Mouse (Mus musculus): ENCODE results near the gene Tex36.

Tex36 gene

GRCm38 (mm10) chr7:133602058-133602457 lies at the start of gene Tex36:
Gene Tex36 (minus strand): TSS chr7:133602158.
- no peak for DNase-seq (ENCODE audit: low spot score in 2 of 2)

- no peak for DNase-seq (ENCODE audit: low spot score in 2 of 2)
Observed at GRCm38 (mm10) chr7:133645716-133646115, 43.8 kb upstream of the Tex36 start.

DNA sequence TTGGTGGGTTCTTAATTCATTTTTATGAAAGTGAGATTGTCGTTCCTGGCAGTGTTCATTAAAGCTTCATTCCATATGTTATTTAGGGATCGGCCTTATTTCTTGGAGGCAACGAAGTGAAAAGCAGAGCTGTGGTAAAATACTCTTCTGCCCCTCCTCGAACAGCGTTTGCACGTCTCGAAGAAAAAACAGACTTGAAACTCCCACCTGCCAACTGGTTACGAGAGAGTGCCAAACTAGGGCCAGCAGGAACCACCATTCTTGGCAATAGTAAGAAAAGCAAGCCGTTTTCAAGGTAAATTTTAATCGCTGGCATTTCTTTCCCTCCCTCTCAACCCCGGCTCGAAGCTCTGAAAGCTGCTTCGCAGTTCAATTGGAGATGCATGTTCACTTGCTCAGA lies 36.9 kb upstream of the Tex36 start:
- peak; percentile 19 to 46 for DNase-seq (ENCODE audit: low spot score in 2 of 2)

GRCm38 (mm10) chr7:133638306-133638705 lies 36.3 kb upstream of the Tex36 start:
- DNase-seq (ENCODE audit: low spot score in 2 of 2) = peak; percentile 12 to 16

DNA sequence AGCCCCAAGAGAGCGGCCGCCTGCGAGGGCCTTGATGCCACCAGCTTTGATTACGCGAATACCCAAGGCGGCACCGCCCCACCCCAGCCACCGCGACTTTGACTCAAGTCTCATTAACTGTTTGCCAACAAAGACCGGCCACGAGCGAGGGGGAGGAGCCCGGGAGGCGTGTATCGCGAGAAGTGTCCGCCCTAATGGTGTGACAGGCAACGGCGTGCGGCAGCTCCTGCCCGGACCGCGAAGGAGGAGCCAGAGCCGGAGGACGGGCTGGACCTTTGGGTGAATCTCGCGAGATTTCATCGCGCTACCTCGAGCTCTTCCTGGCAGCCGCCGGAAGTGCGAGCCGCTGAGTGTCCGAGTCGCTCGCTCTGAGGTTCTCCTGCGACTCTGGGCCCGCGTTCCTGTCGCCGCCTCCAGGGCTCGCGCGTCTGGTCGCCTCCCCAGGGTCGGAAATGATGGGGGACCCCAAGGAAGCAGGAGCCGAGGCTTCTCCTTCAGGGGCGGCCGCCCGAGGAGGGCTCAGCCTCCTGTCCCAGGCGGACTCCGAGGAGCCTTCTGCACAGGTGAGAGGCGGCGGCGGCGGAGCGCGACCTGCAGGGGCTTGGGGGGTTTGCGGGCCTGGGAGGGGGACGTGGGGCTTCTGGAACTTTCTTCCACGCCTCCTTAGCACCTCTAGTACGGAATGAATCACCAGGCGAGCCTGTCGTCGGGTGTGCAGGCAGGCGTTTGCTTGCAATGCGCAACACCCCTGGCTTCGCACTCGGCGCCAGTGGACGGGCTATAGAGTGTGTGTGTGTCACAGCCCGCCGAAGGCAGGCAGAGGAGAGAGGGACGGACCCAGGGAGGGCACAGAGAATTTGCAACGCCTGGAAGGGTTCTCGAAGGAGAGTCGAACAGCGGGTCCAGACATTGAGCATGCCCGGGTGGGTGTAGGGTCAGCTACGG lies 35.7 kb upstream of the Tex36 start, which contains the start of gene Edrf1:
TSS of gene Edrf1 (plus strand) at position 183 of the 945 bp plus-strand sequence.
- DNase-seq (ENCODE audit: low spot score in 2 of 2) = peak; percentile 94 to 97

- DNase-seq (ENCODE audit: low spot score in 2 of 2) = peak; percentile 81 to 84
Observed at GRCm38 (mm10) chr7:133636738-133637352, 34.9 kb upstream of the Tex36 start.

DNA sequence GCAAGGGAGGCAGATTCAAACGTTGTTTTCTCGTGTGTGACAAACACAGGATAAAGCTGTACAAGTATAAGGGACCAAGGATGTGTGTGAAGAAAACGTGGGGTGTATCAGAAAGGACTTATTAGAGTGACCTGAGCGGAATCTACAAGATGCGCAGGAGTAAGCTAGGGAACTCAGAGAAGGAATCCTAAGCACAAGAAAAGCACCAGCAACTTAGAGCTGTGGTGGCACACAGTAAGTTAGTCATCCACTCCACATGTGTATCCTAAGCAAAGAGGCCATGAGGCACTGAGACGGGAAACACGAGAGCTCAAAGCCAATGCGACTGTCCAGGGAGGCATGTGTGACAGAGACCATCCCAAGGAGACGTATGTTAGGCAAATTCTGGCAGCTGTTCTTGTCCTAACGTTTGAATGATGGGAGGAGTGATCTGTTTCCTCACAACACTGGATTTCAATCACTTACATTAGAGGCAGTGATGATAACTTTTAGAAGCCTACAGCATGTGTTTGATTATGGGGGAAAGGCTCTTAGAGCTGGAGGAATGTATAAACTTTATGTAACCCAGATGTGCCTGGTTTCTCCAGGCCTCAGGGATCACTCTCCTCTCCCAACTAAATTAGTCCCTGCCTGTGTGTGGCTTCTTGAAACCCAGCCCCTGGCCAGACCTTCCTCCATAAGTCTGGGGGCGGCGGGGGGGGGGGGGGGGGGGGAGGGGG lies 33.1 kb upstream of the Tex36 start:
- DNase-seq (ENCODE audit: low spot score in 2 of 2) = no peak

DNA sequence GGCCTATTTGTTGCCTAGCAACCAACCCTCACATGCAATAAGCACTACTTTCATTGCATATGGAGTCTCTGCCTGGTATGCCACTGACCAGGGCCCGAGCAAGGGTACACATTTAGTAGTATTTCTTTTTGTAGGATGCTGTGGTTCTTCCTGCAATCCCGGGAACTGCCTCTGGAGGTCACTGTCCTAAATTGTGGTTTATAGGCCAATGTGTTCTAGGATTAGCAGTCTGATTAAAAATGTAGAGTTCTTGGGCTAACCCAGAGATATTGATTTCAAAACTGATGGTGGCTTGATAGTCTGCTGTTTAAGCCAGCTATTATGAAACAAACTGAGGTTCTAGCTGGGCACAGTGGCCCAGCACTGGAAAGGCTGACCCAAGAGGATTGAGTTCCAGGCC lies 30.5 kb upstream of the Tex36 start:
- DNase-seq (ENCODE audit: low spot score in 2 of 2) = peak in 1 of 2 experiments; percentile 60

GRCm38 (mm10) chr7:133630821-133631220 lies 28.9 kb upstream of the Tex36 start:
- DNase-seq (ENCODE audit: low spot score in 2 of 2) = no peak

DNA sequence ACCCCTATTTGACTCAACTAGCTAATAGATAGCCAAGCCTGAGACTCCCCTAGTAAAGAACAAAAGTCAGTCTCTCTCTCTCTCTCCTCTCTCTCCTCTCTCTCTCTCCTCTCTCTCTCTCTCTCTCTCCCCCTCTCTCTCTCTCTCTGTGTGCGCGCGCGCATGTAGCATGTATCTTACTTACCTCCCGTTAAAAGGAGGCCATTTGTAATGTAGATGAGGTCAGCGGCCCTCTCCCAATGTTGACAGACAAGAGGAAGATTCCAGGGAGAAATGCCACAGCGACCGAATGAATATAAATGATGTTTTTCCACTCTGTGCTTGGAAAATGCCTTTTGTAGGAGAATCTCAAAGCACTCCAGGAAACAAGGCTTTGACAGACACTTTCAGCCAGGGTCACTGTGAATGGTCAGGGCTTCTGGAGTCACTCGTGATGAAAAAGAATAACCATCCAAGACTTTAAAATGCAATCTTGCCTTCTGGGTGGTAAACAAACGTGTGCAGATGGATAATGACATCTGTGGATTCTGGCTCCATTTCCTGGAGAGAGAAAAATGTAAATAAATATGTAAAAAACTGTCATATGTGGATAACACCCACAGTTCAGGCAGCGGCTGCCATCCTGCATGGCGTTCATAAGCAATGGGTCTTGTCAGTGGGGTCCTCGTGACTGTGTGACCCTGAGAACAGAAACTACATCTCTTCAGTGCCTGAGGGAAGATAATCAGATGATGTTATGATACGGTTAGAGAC lies 25.4 kb upstream of the Tex36 start:
- no peak for DNase-seq (ENCODE audit: low spot score in 2 of 2)

DNA sequence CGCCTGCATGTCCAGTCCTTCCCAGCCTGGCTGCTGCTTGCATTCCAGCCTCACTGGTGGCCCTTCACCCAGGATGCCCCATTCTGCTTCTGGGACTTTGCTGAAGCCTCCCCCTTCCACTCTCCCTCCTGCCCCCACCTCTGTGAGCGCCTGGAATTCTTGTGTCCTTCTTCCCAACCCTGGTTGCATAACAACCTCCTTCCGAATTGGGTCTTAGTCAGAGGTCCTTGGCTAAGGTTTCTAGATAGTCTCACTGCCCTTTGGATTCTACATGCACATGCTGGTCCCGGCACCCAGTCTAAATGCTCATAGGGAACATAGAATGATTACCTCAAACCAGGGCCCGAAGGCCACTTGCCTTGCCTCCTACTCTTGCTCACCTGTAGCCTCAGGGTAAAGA lies 21.3 kb upstream of the Tex36 start:
- no peak for DNase-seq (ENCODE audit: low spot score in 2 of 2)

DNA sequence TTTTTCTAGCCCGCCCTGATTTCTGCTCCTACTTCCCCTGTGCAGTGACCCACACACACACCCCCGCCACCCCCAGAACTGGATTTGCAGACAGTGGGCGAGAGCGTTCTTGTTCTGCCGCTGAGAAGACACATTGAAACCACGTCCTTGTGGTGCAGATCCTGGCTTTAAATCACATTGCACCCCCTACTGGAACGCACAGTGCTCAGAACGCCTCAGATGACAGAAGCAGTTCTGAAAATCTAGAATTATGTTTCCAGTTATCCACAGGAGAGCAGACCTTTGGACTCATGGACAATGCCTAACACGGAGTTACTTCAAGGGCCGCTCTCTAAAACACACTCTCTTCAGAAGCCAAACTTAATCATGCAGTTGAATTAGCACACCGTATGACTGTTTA lies 18.8 kb upstream of the Tex36 start:
- DNase-seq (ENCODE audit: low spot score in 2 of 2) = peak in 1 of 2 experiments; percentile 19

GRCm38 (mm10) chr7:133612981-133613380 lies 11.0 kb upstream of the Tex36 start:
- no peak for DNase-seq (ENCODE audit: low spot score in 2 of 2)

- DNase-seq (ENCODE audit: low spot score in 2 of 2) = no peak
Observed at GRCm38 (mm10) chr7:133609585-133609984, 7.6 kb upstream of the Tex36 start.

DNA sequence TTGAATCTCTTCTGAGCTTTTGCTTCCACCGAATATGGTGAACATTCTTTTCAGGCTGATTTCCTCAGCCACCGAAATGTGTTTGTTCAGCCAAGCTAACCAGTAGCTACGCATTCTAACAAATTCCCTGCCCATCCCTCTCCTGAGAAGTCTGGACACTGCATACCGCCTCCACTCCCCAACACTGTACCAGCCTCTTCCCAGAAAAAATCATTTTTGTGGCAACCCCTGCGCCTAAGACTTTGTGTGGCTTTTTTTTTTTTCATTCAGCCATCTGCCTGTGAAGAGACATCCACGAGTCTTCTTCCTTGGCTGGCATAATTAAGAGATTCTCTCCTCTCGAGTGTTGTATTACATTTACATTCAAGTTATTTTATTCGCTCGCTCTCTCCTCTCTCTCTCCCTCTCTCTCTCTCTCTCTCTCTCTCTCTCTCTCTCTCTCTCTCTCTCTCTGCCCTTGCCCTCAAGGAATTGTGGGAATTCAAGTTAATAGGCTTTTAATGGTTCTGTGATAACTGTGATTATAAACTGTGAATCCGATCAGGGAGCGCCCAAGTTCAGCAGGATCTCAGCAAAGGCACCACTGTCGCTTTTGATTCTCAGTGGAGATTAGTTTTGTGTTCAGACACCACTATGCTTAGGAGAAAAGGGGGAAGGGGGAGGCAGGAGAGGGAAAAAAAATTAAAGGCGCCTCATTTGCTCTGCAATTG lies 6.8 kb upstream of the Tex36 start:
- peak in 1 of 2 experiments; percentile 14 for DNase-seq (ENCODE audit: low spot score in 2 of 2)

DNA sequence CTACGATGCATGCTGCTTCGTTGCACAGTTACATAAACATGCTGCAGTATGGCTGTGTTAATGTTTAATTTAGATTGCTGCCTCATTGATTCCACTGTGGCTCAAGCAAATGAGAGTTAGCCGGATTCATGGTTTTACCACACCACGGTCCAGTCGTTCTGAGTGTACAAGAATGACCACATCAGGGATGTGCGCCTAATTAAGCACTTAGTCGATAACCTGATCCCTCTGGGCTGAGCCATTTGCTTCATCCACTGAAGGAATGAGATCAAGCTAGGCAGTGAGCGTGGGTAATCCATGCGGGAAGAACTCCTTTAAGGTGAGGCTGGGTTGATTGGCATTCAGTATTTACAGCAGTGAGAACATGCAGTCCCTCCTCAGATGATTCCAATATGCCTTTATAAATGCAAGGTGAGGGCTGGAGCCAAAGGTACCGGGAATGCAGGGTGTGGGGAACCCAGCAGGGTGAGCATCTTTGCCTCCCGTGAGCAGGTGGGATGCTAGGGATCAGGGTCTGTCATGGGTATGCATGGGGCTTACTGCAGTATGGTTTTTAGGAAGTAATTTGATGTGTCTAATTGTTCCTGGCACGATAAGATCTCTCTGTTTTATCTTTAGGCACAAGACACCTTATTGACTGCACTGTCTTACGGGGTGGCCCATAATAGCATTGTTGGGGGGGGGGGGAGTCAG lies 6.1 kb upstream of the Tex36 start:
- no peak for DNase-seq (ENCODE audit: low spot score in 2 of 2)

- DNase-seq (ENCODE audit: low spot score in 2 of 2) = no peak
Observed at GRCm38 (mm10) chr7:133607331-133607730, 5.4 kb upstream of the Tex36 start.

DNA sequence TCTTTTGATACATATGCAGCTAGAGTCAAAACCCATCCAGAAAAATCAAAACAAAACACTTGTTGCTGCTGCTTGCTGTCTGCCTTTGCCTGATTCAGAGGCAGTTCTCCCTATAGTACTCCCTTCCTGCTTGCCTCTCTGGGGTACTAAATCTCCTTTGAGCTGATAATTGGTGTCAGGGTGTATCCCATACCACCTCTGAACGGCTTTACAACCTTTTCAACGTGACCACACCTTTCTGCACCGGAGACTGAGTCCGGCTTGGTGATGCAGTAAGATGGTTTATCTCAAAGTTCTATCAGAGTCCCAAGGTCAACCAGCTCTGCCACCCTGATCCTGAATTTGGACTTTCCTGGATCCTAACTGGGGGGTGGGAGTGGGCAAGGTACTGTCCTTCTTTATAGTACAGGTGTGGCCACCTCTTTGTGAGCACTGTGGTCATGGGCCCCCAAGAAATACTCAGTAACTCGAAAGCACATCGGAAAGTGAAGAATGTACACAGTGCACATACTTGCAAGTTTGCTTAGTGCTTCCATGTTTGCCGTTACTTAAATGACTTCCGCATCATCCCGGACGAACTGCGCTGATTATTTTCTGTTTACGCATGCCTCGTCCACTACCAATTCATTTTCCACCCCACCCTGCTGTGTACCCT lies 2.6 kb upstream of the Tex36 start:
- no peak for DNase-seq (ENCODE audit: low spot score in 2 of 2)

DNA sequence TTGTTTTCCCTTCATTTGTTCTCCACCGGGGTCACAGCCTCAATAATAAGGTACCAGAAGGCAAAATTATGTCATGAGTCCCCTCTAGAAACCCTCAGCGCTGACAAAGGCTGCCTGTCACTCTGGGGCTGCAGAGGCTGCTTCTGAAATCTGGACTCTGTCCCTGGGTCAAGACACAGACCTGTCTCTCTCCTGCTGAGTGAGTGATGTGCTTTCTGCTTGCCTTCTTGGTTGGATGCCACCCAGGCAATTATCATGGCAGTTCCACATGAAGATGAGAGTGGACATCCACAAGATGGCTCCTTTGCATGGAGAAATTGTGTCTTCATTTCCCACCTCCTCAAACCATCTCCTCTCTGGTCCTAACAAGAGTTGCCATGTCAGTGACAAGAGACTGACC lies 1.2 kb upstream of the Tex36 start:
- no peak for DNase-seq (ENCODE audit: low spot score in 2 of 2)

DNA sequence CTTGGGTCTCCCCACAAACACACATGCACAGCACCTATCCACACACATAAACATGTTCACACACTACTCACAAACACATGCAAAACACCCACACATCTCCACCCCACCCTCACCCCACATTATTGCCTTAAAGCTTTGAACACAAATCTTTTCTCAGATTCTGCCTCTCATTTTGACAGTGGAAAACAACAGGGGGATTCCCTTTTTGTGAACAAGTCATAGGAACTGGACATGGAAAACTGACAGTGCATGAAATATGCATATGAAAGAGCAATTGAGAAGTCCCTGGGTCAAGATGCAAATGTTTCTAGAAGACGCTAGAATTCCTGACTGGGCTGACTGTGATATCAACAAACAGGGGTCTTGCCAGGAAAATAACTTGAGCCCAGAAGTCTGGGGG lies 1.4 kb downstream of the Tex36 start:
- DNase-seq (ENCODE audit: low spot score in 2 of 2) = no peak
